Comparison of ENCODE assay signal across 29 mouse cellular contexts in the genomic region with DNA sequence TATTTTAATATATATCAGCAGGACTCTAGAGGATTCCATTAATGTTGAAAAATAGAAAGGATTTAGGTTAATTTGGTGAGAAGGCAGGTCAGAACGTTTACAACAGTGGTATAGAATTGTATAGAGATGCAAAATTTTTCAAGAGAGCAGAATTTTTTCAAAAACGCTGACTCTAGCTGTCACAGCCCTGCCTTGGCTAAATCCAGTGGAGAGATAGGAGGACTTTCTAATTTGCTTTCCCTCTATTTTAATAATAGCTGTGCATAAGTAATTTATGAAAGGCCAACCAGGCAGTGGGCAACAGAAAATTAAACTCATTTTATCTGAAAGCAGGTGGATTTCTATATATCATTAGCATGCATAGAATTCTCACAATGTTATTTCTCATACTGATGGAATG. TPM values are rescaled to one million over a fixed set of nuclear protein-coding genes. Genes with fewer than 3 reads are reported as not detected.
"Had no signal": no experiment of that assay in that cellular context is flagged by ENCODE, and none has a peak within 500 bp of the region (broad histone marks: within the 10 kb centered on the region; RNA-seq: fewer than 3 reads in every experiment).

No protein-coding gene starts in this region.

- H3K4me3 ChIP-seq: embryonic facial prominence, embryonic 10.5 days; embryonic facial prominence, embryonic 12.5 days; embryonic facial prominence, embryonic 13.5 days; embryonic facial prominence, embryonic 15.5 days; erythroblast, embryonic 14.5 days; forebrain, embryonic 10.5 days; forebrain, embryonic 12.5 days; forebrain, embryonic 13.5 days; forebrain, embryonic 15.5 days; gastrocnemius, adult 2 months had no signal

- H3K4me1 ChIP-seq: embryonic facial prominence, embryonic 10.5 days; embryonic facial prominence, embryonic 12.5 days; embryonic facial prominence, embryonic 13.5 days; embryonic facial prominence, embryonic 15.5 days had no signal

- H3K9me3 ChIP-seq: embryonic facial prominence, embryonic 10.5 days; embryonic facial prominence, embryonic 12.5 days; embryonic facial prominence, embryonic 13.5 days; embryonic facial prominence, embryonic 15.5 days; forebrain, embryonic 10.5 days; forebrain, embryonic 12.5 days; forebrain, embryonic 13.5 days; forebrain, embryonic 15.5 days had no signal

- H3K27me3 ChIP-seq: embryonic facial prominence, embryonic 12.5 days; embryonic facial prominence, embryonic 13.5 days; embryonic facial prominence, embryonic 15.5 days; forebrain, embryonic 12.5 days; forebrain, embryonic 13.5 days; forebrain, embryonic 15.5 days had no signal

- DNase-seq: cerebellum, adult 2 months; cerebellum, adult 8-10 months; cerebellum, adult 9-10 months; cerebellum, adult 9-11 months; cerebellum, postnatal 10 days; cerebellum, postnatal 14 days; cerebellum, postnatal 25 days; cerebellum, postnatal 36 days; embryo, embryonic 11 days; forebrain, postnatal 0 days; gastrocnemius, adult 2 months; gastrocnemius, postnatal 10 days; gastrocnemius, postnatal 14 days; gastrocnemius, postnatal 25 days; gastrocnemius, postnatal 36 days; heart, adult 11 months; heart, adult 18-20 months had no signal

- H3K9ac ChIP-seq: embryonic facial prominence, embryonic 12.5 days; embryonic facial prominence, embryonic 13.5 days; embryonic facial prominence, embryonic 15.5 days; forebrain, embryonic 12.5 days; forebrain, embryonic 13.5 days; forebrain, embryonic 15.5 days; forebrain, postnatal 0 days had no signal

- H3K27ac ChIP-seq: embryonic facial prominence, embryonic 10.5 days; embryonic facial prominence, embryonic 12.5 days; embryonic facial prominence, embryonic 13.5 days; embryonic facial prominence, embryonic 15.5 days; forebrain, embryonic 10.5 days; forebrain, embryonic 12.5 days; forebrain, embryonic 13.5 days; forebrain, embryonic 15.5 days; gastrocnemius, adult 2 months had no signal

- ATAC-seq: forebrain, embryonic 13.5 days; forebrain, embryonic 14.5 days; forebrain, embryonic 15.5 days; forebrain, embryonic 16.5 days; forebrain, postnatal 0 days had no signal

- H3K4me2 ChIP-seq: embryonic facial prominence, embryonic 12.5 days; embryonic facial prominence, embryonic 13.5 days; embryonic facial prominence, embryonic 15.5 days; forebrain, embryonic 12.5 days; forebrain, embryonic 13.5 days; forebrain, embryonic 15.5 days had no signal

- H3K36me3 ChIP-seq: embryonic facial prominence, embryonic 10.5 days; embryonic facial prominence, embryonic 12.5 days; embryonic facial prominence, embryonic 13.5 days; embryonic facial prominence, embryonic 15.5 days; forebrain, embryonic 10.5 days; forebrain, embryonic 12.5 days; forebrain, embryonic 15.5 days had no signal

RNA-seq across cellular contexts. Expression of gene Ccdc39, which starts 38.6 kb away (rescaled TPM):
- total RNA-seq: gastrocnemius, postnatal 25 days; granulocyte monocyte progenitor cell, adult 5-6 weeks had no signal
- polyA plus RNA-seq: erythroblast, embryonic 14.5 days had no signal
